Mouse (Mus musculus) embryonic facial prominence, embryonic 11.5 days (tissue): ENCODE results near the gene Tmem219. TPM values are rescaled to one million over a fixed set of nuclear protein-coding genes. Genes with fewer than 3 reads are reported as not detected.
A peak's percentile ranks its signal among the peaks of the same experiment; 100 is the strongest.

Source experiments
- ATAC-seq: fragments of 200-750 bp; cut with Nextera tagmentation; replicated peaks from 2 replicates; pipeline ENCODE4 v1.8.0; 2017; ENCODE audit warnings: low read depth; ENCODE audit not compliant: insufficient number of reproducible peaks, low FRiP score, low TSS enrichment
- DNase-seq: peaks from one replicate; pipeline ENCODE4 v3.0.0-alpha.2; 2015; ENCODE audit warnings: low spot score
- H3K27ac ChIP-seq: fragments of 300-500 bp; sonication (generic); replicated peaks from 2 replicates; pipeline ENCODE4 v1.5.1; 2014; ENCODE audit warnings: mild to moderate bottlenecking, low read depth, low read length, control low read depth
- H3K27me3 ChIP-seq: fragments of 300-500 bp; sonication (generic); 2 replicates; pipeline ENCODE4 v1.6.1; 2014; ENCODE audit warnings: mild to moderate bottlenecking, low read length, moderate library complexity, mixed read lengths; ENCODE audit not compliant: control insufficient read depth, insufficient read depth
- H3K36me3 ChIP-seq: fragments of 300-500 bp; sonication (generic); replicated peaks from 2 replicates; pipeline ENCODE4 v1.6.1; 2014; ENCODE audit warnings: low read depth, mild to moderate bottlenecking, low read length, moderate library complexity, mixed read lengths; ENCODE audit not compliant: control insufficient read depth, insufficient read depth
- H3K4me1 ChIP-seq: fragments of 300-500 bp; sonication (generic); 2 replicates; pipeline ENCODE4 v1.6.1; 2014; ENCODE audit warnings: low read length, mixed read lengths; ENCODE audit not compliant: control insufficient read depth, insufficient read depth
- H3K4me2 ChIP-seq: fragments of 300-500 bp; sonication (generic); 2 replicates; pipeline ENCODE4 v1.6.1; 2014; ENCODE audit warnings: low read depth, mild to moderate bottlenecking, control low read depth, low read length, moderate library complexity
- H3K4me3 ChIP-seq: fragments of 300-500 bp; sonication (generic); 2 replicates; pipeline ENCODE4 v1.5.1; 2014; ENCODE audit warnings: low read depth, low read length, control low read depth
- H3K9ac ChIP-seq: fragments of 300-500 bp; sonication (generic); replicated peaks from 2 replicates; pipeline ENCODE4 v1.6.1; 2014; ENCODE audit warnings: mild to moderate bottlenecking, control low read depth, low read length
- H3K9me3 ChIP-seq: fragments of 300-500 bp; sonication (generic); replicated peaks from 2 replicates; pipeline ENCODE4 v1.6.1; 2016; ENCODE audit warnings: mild to moderate bottlenecking, low read length, inconsistent platforms, mixed read lengths; ENCODE audit not compliant: control insufficient read depth
- WGBS: fragments of 180-500 bp; shearing (Covaris S2); extraction: QIAGEN DNeasy Blood & Tissue Kit; methylation state at CpG from one replicate; pipeline ENCODE4 v1.1.7; 2014; 5-methylcytosine and 5-hydroxymethylcytosine counted together
- polyA plus RNA-seq: library from polyadenylated mRNA; unstranded; fragments of >200 nt; fragmentation: Nextera tagmentation; extraction: Ambion mirVana; gene quantifications from 2 replicates; pipeline ENCODE4 v1.2.1, GENCODE M21; 2014

Gene Tmem219
- 15.8 and 18.4 TPM in 2 replicates for polyA plus RNA-seq

DNA sequence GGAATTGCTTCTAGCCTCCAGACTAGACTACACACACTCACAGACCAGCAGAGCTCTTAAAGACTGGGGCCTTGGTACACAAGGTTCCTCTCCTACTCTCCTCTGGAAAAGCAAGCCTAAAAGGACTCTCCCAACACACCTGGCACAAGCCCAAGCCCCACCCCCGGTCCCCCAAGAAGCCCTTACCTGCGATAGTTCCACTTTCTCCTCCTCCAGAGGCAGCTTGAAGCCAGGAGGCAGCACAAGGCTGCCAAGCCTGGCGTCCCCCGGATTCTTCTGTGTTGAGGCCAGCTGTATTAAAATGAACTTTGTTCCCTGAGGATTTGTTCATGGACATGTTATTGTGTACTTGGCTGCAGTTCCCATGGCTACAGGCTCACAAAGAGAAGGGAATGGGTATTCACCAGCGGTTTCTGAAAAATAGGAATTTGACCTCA, at the start of gene Tmem219:
Gene Tmem219, minus strand, starts transcription at position 294 of the 437 bp plus-strand sequence.
- Histone ChIP-seq H3K4me3 (no peak within 1 kb of the TSS), H3K27ac (no peak within 1 kb of the TSS), H3K4me2 (no peak within 1 kb of the TSS), H3K9me3 (no peaks in the 10 kb centered on the region), H3K9ac (no peak within 1 kb of the TSS), H3K27me3 (no peaks in the 10 kb centered on the region), H3K36me3 (no peaks in the 10 kb centered on the region), H3K4me1 (no peaks in the 10 kb centered on the region)
- ATAC-seq, result 0 out of 2 replicates have a peak, but pooled peaks have one; percentile 48
- DNase-seq, result peak; percentile 15
- WGBS, result 68% methylated on average over 5 of the region's 5 CpGs

- Histone ChIP-seq H3K9me3 (no peaks in the 10 kb centered on the region), H3K4me1 (no peaks in the 10 kb centered on the region), H3K27ac (no peak overlapping the region), H3K36me3 (no peaks in the 10 kb centered on the region), H3K9ac (no peak overlapping the region), H3K4me3 (no peak overlapping the region), H3K4me2 (no peak overlapping the region), H3K27me3 (peaks cover 7% of the 10 kb centered on the region; the same call in 1 of the 2 replicates)
- 56% methylated on average over 6 of the region's 6 CpGs for WGBS
- DNase-seq (no peak), ATAC-seq (no peak)
Measured at GRCm38 (mm10) chr7:126967361-126967760, 44.6 kb upstream of the Tmem219 start.

DNA sequence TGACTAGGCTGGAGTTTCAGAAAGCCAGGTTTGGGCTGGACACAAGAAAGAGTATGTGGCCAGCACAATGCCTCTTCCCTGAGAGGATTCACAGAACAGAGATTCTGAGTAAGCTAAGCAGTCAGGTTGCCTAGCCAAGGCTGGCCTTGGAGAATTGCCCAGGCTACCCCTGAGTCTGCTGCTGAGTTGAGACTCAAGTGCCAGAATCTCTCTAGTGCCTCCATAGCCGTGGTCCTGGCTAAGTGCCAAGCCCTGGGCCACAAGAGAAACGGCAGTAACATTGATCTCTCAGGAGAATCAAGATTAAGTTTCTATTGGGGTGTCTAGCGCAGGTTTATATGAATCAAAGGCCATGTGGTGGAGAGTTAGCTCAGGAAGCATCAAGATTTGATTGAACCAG, 42.9 kb upstream of the Tmem219 start:
- no peak overlapping the region for H3K9ac ChIP-seq
- H3K36me3 ChIP-seq, result no peaks in the 10 kb centered on the region
- DNase-seq, result no peak
- H3K4me1 ChIP-seq, result no peaks in the 10 kb centered on the region
- no peak overlapping the region for H3K4me3 ChIP-seq
- WGBS, result 81% methylated on average over 3 of the region's 3 CpGs
- ATAC-seq, result no peak
- H3K9me3 ChIP-seq, result no peaks in the 10 kb centered on the region
- H3K27ac ChIP-seq, result no peak overlapping the region
- no peak overlapping the region for H3K4me2 ChIP-seq
- H3K27me3 ChIP-seq, result peaks cover 7% of the 10 kb centered on the region; the same call in 1 of the 2 replicates

DNA sequence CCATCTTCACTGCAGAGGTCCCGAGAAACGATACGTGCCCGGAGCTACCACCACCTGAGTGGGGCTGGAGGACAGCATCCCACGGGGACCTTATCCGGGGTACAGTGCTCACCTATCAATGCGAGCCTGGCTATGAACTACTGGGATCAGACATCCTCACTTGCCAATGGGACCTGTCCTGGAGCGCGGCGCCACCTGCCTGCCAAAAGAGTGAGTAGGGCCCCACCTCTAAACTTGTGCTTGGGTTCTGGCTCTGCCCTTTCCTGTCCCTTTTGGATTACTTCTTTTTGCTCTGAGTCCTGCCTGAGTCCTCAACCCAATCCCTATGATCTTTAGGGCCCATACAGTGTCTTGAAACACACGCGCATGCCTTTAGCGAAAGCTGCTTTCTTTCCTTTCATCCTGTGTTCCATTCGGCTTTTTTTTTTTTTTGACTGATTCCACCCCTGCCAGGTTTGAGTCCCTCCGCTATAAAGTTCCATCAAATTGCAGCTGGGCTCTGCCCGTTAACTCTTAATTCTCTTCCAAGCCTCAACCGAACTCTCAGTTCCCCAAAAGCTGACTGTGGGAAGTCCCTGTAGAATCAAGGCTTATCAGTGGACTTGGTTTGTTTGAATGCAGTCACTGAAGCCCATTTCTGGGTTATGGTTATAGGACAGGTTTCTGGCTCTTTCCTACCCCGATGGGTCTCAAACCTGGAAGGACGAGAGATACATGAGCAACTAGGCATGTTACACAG, 41.0 kb upstream of the Tmem219 start:
- Histone ChIP-seq H3K9ac (no peak overlapping the region), H3K4me1 (no peaks in the 10 kb centered on the region), H3K4me2 (peak overlapping the region; percentile 11; the same call in 1 of the 2 replicates), H3K27ac (no peak overlapping the region), H3K4me3 (no peak overlapping the region), H3K36me3 (no peaks in the 10 kb centered on the region), H3K27me3 (peaks cover 7% of the 10 kb centered on the region; the same call in 1 of the 2 replicates), H3K9me3 (no peaks in the 10 kb centered on the region)
- DNase-seq, result peak; percentile 52
- WGBS, result 30% methylated on average over 19 of the region's 19 CpGs
- ATAC-seq, result no peak

DNA sequence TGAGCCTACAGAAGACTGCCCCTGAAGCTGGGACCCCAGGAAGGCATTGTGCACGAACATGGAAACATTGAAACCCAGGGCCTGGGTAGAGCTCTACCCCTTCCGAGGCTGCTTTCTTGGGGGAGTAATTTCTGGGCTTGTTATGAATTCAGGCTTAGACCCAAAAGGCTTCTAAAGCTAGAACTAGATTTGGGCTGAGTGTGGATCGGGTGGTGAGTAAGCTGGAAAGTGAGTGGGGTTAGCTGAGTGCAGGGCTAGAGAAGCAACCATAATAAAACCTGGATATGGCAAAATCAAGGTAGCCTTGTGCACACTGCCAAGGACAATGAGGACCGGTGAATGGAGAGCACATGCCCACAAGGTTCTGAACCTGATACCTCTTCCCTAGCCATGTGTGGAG, 39.2 kb upstream of the Tmem219 start:
- Histone ChIP-seq H3K9ac (no peak overlapping the region), H3K4me2 (no peak overlapping the region), H3K27ac (no peak overlapping the region), H3K27me3 (peaks cover 7% of the 10 kb centered on the region; the same call in 1 of the 2 replicates), H3K4me3 (no peak overlapping the region), H3K9me3 (no peaks in the 10 kb centered on the region), H3K36me3 (no peaks in the 10 kb centered on the region), H3K4me1 (no peaks in the 10 kb centered on the region)
- ATAC-seq (no peak), DNase-seq (no peak)
- 86% methylated on average over 4 of the region's 4 CpGs for WGBS

GRCm38 (mm10) chr7:126961095-126961494, 38.4 kb upstream of the Tmem219 start:
- no peaks in the 10 kb centered on the region for H3K4me1 ChIP-seq
- peaks cover 7% of the 10 kb centered on the region; the same call in 1 of the 2 replicates for H3K27me3 ChIP-seq
- H3K9ac ChIP-seq, result no peak overlapping the region
- H3K4me2 ChIP-seq, result no peak overlapping the region
- no peak overlapping the region for H3K4me3 ChIP-seq
- ATAC-seq, result no peak
- DNase-seq, result no peak
- H3K36me3 ChIP-seq, result no peaks in the 10 kb centered on the region
- no peak overlapping the region for H3K27ac ChIP-seq
- 90% methylated on average over 5 of the region's 5 CpGs for WGBS
- H3K9me3 ChIP-seq, result no peaks in the 10 kb centered on the region

- Histone ChIP-seq H3K27ac (no peak overlapping the region), H3K4me2 (no peak overlapping the region), H3K36me3 (no peaks in the 10 kb centered on the region), H3K27me3 (peaks cover 7% of the 10 kb centered on the region; the same call in 1 of the 2 replicates), H3K9ac (no peak overlapping the region), H3K4me3 (no peak overlapping the region), H3K9me3 (no peaks in the 10 kb centered on the region), H3K4me1 (no peaks in the 10 kb centered on the region)
- no peak for DNase-seq
- WGBS, result 64% methylated on average over 9 of the region's 9 CpGs
- ATAC-seq, result no peak
Measured at GRCm38 (mm10) chr7:126959780-126960179, 37.1 kb upstream of the Tmem219 start.

GRCm38 (mm10) chr7:126955125-126955524, 32.4 kb upstream of the Tmem219 start:
- H3K4me1 ChIP-seq, result peaks cover 2% of the 10 kb centered on the region; the same call in 1 of the 2 replicates

More at GRCm38 (mm10) chr7:126955125-126955524, 32.4 kb upstream of the Tmem219 start:
- no peak overlapping the region for H3K4me3 ChIP-seq
- no peak for ATAC-seq
- DNase-seq, result no peak
- no peak overlapping the region for H3K9ac ChIP-seq
- H3K4me2 ChIP-seq, result no peak overlapping the region
- H3K27me3 ChIP-seq, result peaks cover 11% of the 10 kb centered on the region
- no peaks in the 10 kb centered on the region for H3K9me3 ChIP-seq
- H3K27ac ChIP-seq, result no peak overlapping the region
- WGBS, result 62% methylated on average over 3 of the region's 3 CpGs
- H3K36me3 ChIP-seq, result no peaks in the 10 kb centered on the region
